Mouse (Mus musculus) spleen, adult 2 months (tissue): ENCODE results near the gene Rbp7. TPM values are rescaled to one million over a fixed set of nuclear protein-coding genes. Genes with fewer than 3 reads are reported as not detected.

Experiments
- DNase-seq, 2 experiments: peaks; one replicate each; pipeline versions ENCODE4 v3.0.0 to v3.0.0-alpha.2; 2012 to 2021; ENCODE audit warnings: low spot score in 2 of 2, low read depth in 1 of 2
- H3K27ac ChIP-seq: fragments of 200-500 bp; 2 replicates; pipeline ENCODE4 v1.5.1; 2012; ENCODE audit warnings: low read length, inconsistent platforms; ENCODE audit not compliant: insufficient read depth
- H3K27me3 ChIP-seq: fragments of 200-500 bp; 2 replicates; pipeline ENCODE4 v1.6.1; 2012; ENCODE audit warnings: mild to moderate bottlenecking, moderate library complexity, low read length, inconsistent platforms; ENCODE audit not compliant: control insufficient read depth, insufficient read depth
- H3K36me3 ChIP-seq: fragments of 200-500 bp; 2 replicates; pipeline ENCODE4 v1.6.1; 2012; ENCODE audit warnings: mild to moderate bottlenecking, low read length, inconsistent platforms; ENCODE audit not compliant: control insufficient read depth, insufficient read depth
- H3K4me1 ChIP-seq: fragments of 200-500 bp; 2 replicates; pipeline ENCODE4 v1.6.1; 2011; ENCODE audit warnings: inconsistent platforms; ENCODE audit not compliant: control insufficient read depth, insufficient read depth, insufficient read length
- H3K4me3 ChIP-seq: fragments of 200-500 bp; 2 replicates; pipeline ENCODE4 v1.5.1; 2011; ENCODE audit warnings: mild to moderate bottlenecking, inconsistent platforms; ENCODE audit not compliant: insufficient read depth, insufficient read length; ENCODE audit errors: extremely low read depth
- CTCF ChIP-seq: fragments of 200-500 bp; IDR thresholded peaks from 2 replicates; pipeline ENCODE4 v1.5.1; 2011; ENCODE audit warnings: mild to moderate bottlenecking, inconsistent platforms; ENCODE audit not compliant: insufficient read depth, insufficient read length, insufficient replicate concordance; ENCODE audit errors: extremely low read depth
- POLR2A ChIP-seq: fragments of 200-500 bp; IDR thresholded peaks from 2 replicates; pipeline ENCODE4 v1.6.1; 2011; ENCODE audit warnings: low read depth, low read length, inconsistent platforms
- WGBS: fragments of 180-500 bp; shearing (Covaris S2); methylation state at CpG from one replicate; pipeline ENCODE4 v1.1.7; 2018; 5-methylcytosine and 5-hydroxymethylcytosine counted together
- polyA plus RNA-seq: library from polyadenylated mRNA; depleted of rRNA; stranded (reverse); fragments of >200 nt; gene quantifications from 2 replicates; pipeline ENCODE4 v1.2.3, GENCODE M21; 2012

Gene Rbp7
- polyA plus RNA-seq, 1 experiment: not detected

GRCm38 (mm10) chr4:149487729-149488128 is 33.0 kb upstream of the Rbp7 start:
- H3K4me1 ChIP-seq: peaks cover 5% of the 10 kb centered on the region; the same call in 1 of the 2 replicates
- H3K36me3 ChIP-seq: peaks cover 29% of the 10 kb centered on the region
- no peak for DNase-seq
- no peaks in the 10 kb centered on the region for H3K27me3 ChIP-seq
- TF ChIP-seq POLR2A (no peak), CTCF (no peak)
- 91% methylated on average over 12 of the region's 12 CpGs for WGBS
- no peak overlapping the region for H3K4me3 ChIP-seq
- no peak overlapping the region for H3K27ac ChIP-seq

GRCm38 (mm10) chr4:149485825-149486206 is 31.0 kb upstream of the Rbp7 start:
- peaks cover 5% of the 10 kb centered on the region; the same call in 1 of the 2 replicates for H3K4me1 ChIP-seq
- peak overlapping the region; percentile 35 for H3K27ac ChIP-seq
- no peak for TF ChIP-seq POLR2A
- WGBS: 2% methylated on average over 10 of the region's 10 CpGs
- H3K36me3 ChIP-seq: peaks cover 28% of the 10 kb centered on the region
- DNase-seq: peak in 1 of 2 experiments; percentile 28
- H3K4me3 ChIP-seq: peak overlapping the region; percentile 87
- no peaks in the 10 kb centered on the region for H3K27me3 ChIP-seq

GRCm38 (mm10) chr4:149485053-149485824 is 30.5 kb upstream of the Rbp7 start, which contains the start of the genes Nmnat1 and Lzic:
TSS of gene Nmnat1 (minus strand) at chr4:149485202.
TSS of gene Lzic (plus strand) at chr4:149485229.
- H3K27ac ChIP-seq: peak within 1 kb of the TSS; percentile 41
- H3K27me3 ChIP-seq: no peaks in the 10 kb centered on the region
- TF ChIP-seq POLR2A (no peak), CTCF (no peak)
- under 1% methylated on average over 60 of the region's 60 CpGs for WGBS
- peak within 1 kb of the TSS; percentile 87 for H3K4me3 ChIP-seq
- peaks cover 25% of the 10 kb centered on the region for H3K36me3 ChIP-seq
- peaks cover 5% of the 10 kb centered on the region; the same call in 1 of the 2 replicates for H3K4me1 ChIP-seq
- peak; percentile 76 to 84 for DNase-seq

GRCm38 (mm10) chr4:149484566-149484965 is 29.8 kb upstream of the Rbp7 start:
- DNase-seq: no peak
- H3K4me1 ChIP-seq: peaks cover 5% of the 10 kb centered on the region; the same call in 1 of the 2 replicates
- H3K27me3 ChIP-seq: no peaks in the 10 kb centered on the region
- H3K27ac ChIP-seq: peak overlapping the region; percentile 41; the same call in 1 of the 2 replicates
- WGBS: 54% methylated on average over 3 of the region's 3 CpGs
- peak overlapping the region; percentile 87 for H3K4me3 ChIP-seq
- H3K36me3 ChIP-seq: peaks cover 21% of the 10 kb centered on the region
- no peak for TF ChIP-seq CTCF
- no peak for TF ChIP-seq POLR2A

- peaks cover 2% of the 10 kb centered on the region for H3K36me3 ChIP-seq
- H3K27me3 ChIP-seq: no peaks in the 10 kb centered on the region
- TF ChIP-seq CTCF (no peak), POLR2A (no peak)
These were observed 22.3 kb upstream of the Rbp7 start, which contains the start of gene Tmem274 for GRCm38 (mm10) chr4:149477078-149477477. TSS of gene Tmem274 (plus strand) at chr4:149477378.

GRCm38 (mm10) chr4:149475096-149475495 is 20.3 kb upstream of the Rbp7 start:
- no peak overlapping the region for H3K4me3 ChIP-seq
- DNase-seq: no peak
- 82% methylated on average over 7 of the region's 7 CpGs for WGBS
- H3K36me3 ChIP-seq: peaks cover 2% of the 10 kb centered on the region
- H3K4me1 ChIP-seq: no peaks in the 10 kb centered on the region; the same call in 1 of the 2 replicates
- no peaks in the 10 kb centered on the region for H3K27me3 ChIP-seq
- TF ChIP-seq POLR2A (no peak), CTCF (no peak)
- H3K27ac ChIP-seq: no peak overlapping the region

More at GRCm38 (mm10) chr4:149477078-149477477, 22.3 kb upstream of the Rbp7 start, which contains the start of gene Tmem274:
- DNase-seq: no peak
- WGBS: 94% methylated on average over 11 of the region's 11 CpGs
- no peak within 1 kb of the TSS for H3K4me3 ChIP-seq
- no peak within 1 kb of the TSS for H3K27ac ChIP-seq
- no peaks in the 10 kb centered on the region for H3K4me1 ChIP-seq

DNA sequence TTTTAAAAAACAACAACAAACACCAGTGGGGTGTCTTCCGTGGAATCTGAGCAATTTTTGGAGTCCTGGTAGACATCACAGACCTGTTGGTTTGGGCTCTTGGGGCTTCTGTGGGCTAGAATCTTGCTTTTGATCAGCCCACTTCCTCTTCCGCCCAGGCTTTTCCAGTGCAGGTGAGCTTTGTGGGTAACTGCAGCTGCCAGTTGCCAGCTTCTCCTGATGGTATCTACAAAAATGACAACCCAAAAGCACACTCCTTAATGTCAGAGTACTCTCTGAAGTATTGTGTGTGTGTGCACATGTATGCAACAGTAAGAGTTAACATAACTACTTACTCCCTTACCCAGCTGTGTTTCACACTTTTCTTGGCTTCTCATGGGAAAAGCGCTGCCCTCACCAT is 14.8 kb upstream of the Rbp7 start:
- H3K4me3 ChIP-seq: no peak overlapping the region
- H3K27ac ChIP-seq: no peak overlapping the region
- H3K4me1 ChIP-seq: peaks cover 2% of the 10 kb centered on the region; the same call in 1 of the 2 replicates
- DNase-seq: peak; percentile 31 to 35
- WGBS: 43% methylated on average over 3 of the region's 3 CpGs
- no peaks in the 10 kb centered on the region for H3K27me3 ChIP-seq
- peaks cover 4% of the 10 kb centered on the region for H3K36me3 ChIP-seq
- TF ChIP-seq POLR2A: no peak
